Mouse (Mus musculus) cortical plate, adult 2 months (tissue): ENCODE measurements around the gene Arhgef11. TPM values are rescaled to one million over a fixed set of nuclear protein-coding genes. Genes with fewer than 3 reads are reported as not detected.
A peak's percentile ranks its signal among the peaks of the same experiment; 100 is the strongest.
"Not testable (repeated sequence)": the region's sequence is repeated elsewhere in the genome, so short reads cannot be mapped to it uniquely, and the experiment has no call there.

Source experiments
- H3K27ac ChIP-seq: fragments of 200-500 bp; 2 replicates; pipeline ENCODE4 v1.5.1; 2012; ENCODE audit warnings: low read length, control low read depth, inconsistent platforms; ENCODE audit not compliant: insufficient read depth
- H3K4me1 ChIP-seq: fragments of 200-500 bp; 2 replicates; pipeline ENCODE4 v1.6.1; 2011; ENCODE audit warnings: low read length; ENCODE audit not compliant: control insufficient read depth, insufficient read depth
- H3K4me3 ChIP-seq: fragments of 200-500 bp; 2 replicates; pipeline ENCODE4 v1.5.1; 2011; ENCODE audit warnings: mild to moderate bottlenecking, low read length, control low read depth; ENCODE audit not compliant: insufficient read depth
- CTCF ChIP-seq: fragments of 200-500 bp; IDR thresholded peaks from 2 replicates; pipeline ENCODE4 v1.5.1; 2011; ENCODE audit warnings: mild to moderate bottlenecking, control low read depth, low read length; ENCODE audit not compliant: insufficient read depth; ENCODE audit errors: extremely low read depth
- POLR2A ChIP-seq: fragments of 200-500 bp; IDR thresholded peaks from 2 replicates; pipeline ENCODE4 v1.6.1; 2011; ENCODE audit warnings: mild to moderate bottlenecking, low read length, control low read depth; ENCODE audit not compliant: insufficient read depth; ENCODE audit errors: extremely low read depth
- polyA plus RNA-seq: library from polyadenylated mRNA; depleted of rRNA; stranded (reverse); fragments of >200 nt; gene quantifications from 2 replicates; pipeline ENCODE4 v1.2.3, GENCODE M21; 2012; rRNA removed

The Arhgef11 gene
- polyA plus RNA-seq: 36.0 and 38.0 TPM in 2 replicates

GRCm38 (mm10) chr3:87616957-87617810, at the start of gene Arhgef11:
Arhgef11 (plus strand) TSS chr3:87617559.
- Histone ChIP-seq H3K4me1 (peaks cover 9% of the 10 kb centered on the region), H3K4me3 (peak within 1 kb of the TSS; percentile 86), H3K27ac (peak within 1 kb of the TSS; percentile 85)
- TF ChIP-seq POLR2A (peak; percentile 35; the same call in 1 of the 2 replicates), CTCF (no peak)

DNA sequence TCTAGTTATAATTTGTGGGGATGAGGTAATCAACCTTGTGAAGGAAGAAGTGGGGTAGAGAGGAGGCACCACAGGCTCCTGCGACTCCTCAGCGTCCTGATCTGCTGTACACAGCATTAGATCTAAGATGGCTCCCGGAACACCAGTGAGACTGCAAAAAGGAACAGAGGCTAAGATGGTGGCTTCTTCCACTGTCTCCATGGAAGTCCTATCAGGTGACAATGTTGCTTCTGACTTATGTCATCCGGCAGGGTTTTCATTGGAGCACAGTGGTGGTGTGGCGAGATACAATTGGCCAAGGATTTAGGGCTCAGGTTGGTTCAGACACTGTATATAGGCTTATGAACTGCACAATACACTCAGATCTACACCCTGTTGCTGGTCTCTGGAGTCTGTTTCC, 48.7 kb upstream of the Arhgef11 start:
- Histone ChIP-seq H3K27ac (no peak overlapping the region), H3K4me3 (no peak overlapping the region), H3K4me1 (peaks cover 2% of the 10 kb centered on the region; the same call in 1 of the 2 replicates)
- TF ChIP-seq CTCF: no peak
- TF ChIP-seq POLR2A: no peak

- Histone ChIP-seq H3K4me1 (no peaks in the 10 kb centered on the region), H3K27ac (no peak overlapping the region), H3K4me3 (no peak overlapping the region)
- no peak for TF ChIP-seq CTCF
- no peak for TF ChIP-seq POLR2A
Measured at GRCm38 (mm10) chr3:87575766-87576165, 41.6 kb upstream of the Arhgef11 start.

GRCm38 (mm10) chr3:87582259-87582658, 35.1 kb upstream of the Arhgef11 start:
- no peak overlapping the region for H3K4me3 ChIP-seq
- H3K4me1 ChIP-seq: no peaks in the 10 kb centered on the region
- no peak overlapping the region for H3K27ac ChIP-seq
- TF ChIP-seq CTCF (no peak), POLR2A (no peak)

DNA sequence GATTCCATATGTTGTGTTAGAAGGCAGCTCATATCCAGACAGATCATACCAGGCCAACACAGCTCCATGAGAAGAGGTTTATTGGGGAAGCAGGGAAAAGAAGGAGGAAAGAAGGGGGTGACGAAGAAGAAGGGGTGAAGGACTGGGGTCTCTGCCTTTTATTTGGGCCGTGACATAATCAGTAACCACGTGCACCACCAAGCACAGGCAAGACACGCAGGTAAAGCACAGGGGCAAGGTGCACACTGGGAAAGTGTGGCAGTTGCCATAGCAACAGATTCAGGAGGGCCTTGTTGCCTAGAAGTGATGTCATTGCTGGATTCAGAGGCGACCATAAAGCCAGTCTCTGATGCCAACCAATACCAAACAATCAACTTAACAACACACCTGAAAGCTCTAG, 23.6 kb upstream of the Arhgef11 start:
- TF ChIP-seq POLR2A: no peak
- no peak for TF ChIP-seq CTCF
- Histone ChIP-seq H3K27ac (no peak overlapping the region), H3K4me3 (no peak overlapping the region), H3K4me1 (no peaks in the 10 kb centered on the region)

- not testable (repeated sequence) for H3K4me3 ChIP-seq, H3K27ac ChIP-seq, H3K4me1 ChIP-seq
Measured at GRCm38 (mm10) chr3:87595328-87595727, 22.0 kb upstream of the Arhgef11 start.

DNA sequence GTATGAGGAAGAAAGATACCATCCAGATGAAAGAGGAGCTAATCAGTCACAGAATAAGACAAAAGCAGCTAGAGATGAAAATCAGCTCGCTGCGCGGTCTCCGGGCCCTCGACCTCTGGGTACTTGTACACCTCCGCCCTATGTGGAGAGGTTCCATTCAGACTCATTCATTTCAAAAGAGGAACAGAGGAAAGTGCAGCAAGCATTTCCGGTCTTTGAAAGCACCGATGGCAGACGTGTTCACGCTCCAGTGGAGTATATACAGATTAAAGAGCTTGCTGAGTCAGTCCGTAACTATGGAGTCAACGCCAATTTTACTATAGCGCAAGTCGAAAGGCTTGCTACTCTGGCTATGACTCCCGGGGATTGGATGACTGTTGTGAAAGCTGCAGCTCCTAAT, 16.3 kb upstream of the Arhgef11 start:
- H3K4me1 ChIP-seq: not testable (repeated sequence)

GRCm38 (mm10) chr3:87616354-87616753, 1.0 kb upstream of the Arhgef11 start:
- H3K4me1 ChIP-seq: peaks cover 9% of the 10 kb centered on the region
- H3K4me3 ChIP-seq: no peak overlapping the region; the same call in 1 of the 2 replicates
- H3K27ac ChIP-seq: no peak overlapping the region
- TF ChIP-seq CTCF (no peak), POLR2A (no peak)

More for the DNA sequence above, 16.3 kb upstream of the Arhgef11 start:
- not testable (repeated sequence) for H3K27ac ChIP-seq, H3K4me3 ChIP-seq

DNA sequence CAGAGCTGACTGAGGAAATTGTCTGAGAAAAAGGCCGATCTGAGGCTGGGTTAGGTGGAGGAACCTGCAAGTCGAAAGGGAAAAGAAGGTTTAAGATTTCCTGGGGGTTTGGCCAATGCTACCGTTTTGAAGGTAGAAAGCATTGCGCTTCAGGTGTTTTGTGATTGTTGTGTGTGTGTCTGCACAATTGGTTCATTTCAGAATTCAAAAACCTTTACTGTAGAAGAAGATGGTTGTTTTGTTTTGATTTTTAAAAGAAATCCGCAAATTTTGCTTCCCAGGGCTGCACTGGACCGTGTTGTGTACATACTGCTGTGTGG, 412 bp downstream of the Arhgef11 start:
- peaks cover 9% of the 10 kb centered on the region for H3K4me1 ChIP-seq
- TF ChIP-seq POLR2A (no peak), CTCF (no peak)
- peak overlapping the region; percentile 86 for H3K4me3 ChIP-seq
- peak overlapping the region; percentile 85 for H3K27ac ChIP-seq

GRCm38 (mm10) chr3:87618240-87618639, 881 bp downstream of the Arhgef11 start:
- Histone ChIP-seq H3K4me1 (peaks cover 9% of the 10 kb centered on the region), H3K4me3 (peak overlapping the region; percentile 86), H3K27ac (no peak overlapping the region)
- TF ChIP-seq CTCF (no peak), POLR2A (no peak)
